Mouse (Mus musculus) midbrain, embryonic 13.5 days (tissue): Measurements from ENCODE around the gene Map3k13. TPM values are rescaled to one million over a fixed set of nuclear protein-coding genes. Genes with fewer than 3 reads are reported as not detected.

Source experiments
- ATAC-seq: fragments of 200-750 bp; cut with Nextera tagmentation; 2 replicates; pipeline ENCODE4 v1.8.0; 2017; ENCODE audit warnings: mild to moderate bottlenecking, moderate TSS enrichment, moderate library complexity
- H3K27ac ChIP-seq: fragments of 300-500 bp; sonication (generic); 2 replicates; pipeline ENCODE4 v1.5.1; 2015; ENCODE audit warnings: inconsistent platforms, mild to moderate bottlenecking, moderate library complexity
- H3K27me3 ChIP-seq: fragments of 300-500 bp; sonication (generic); 2 replicates; pipeline ENCODE4 v1.6.1; 2015; ENCODE audit warnings: mild to moderate bottlenecking, inconsistent platforms
- H3K36me3 ChIP-seq: fragments of 300-500 bp; sonication (generic); 2 replicates; pipeline ENCODE4 v1.6.1; 2015; ENCODE audit warnings: mild to moderate bottlenecking, inconsistent platforms
- H3K4me1 ChIP-seq: fragments of 300-500 bp; sonication (generic); replicated peaks from 2 replicates; pipeline ENCODE4 v1.6.1; 2015; ENCODE audit warnings: inconsistent platforms
- H3K4me2 ChIP-seq: fragments of 300-500 bp; sonication (generic); replicated peaks from 2 replicates; pipeline ENCODE4 v1.6.1; 2015; ENCODE audit warnings: moderate library complexity, mild to moderate bottlenecking, inconsistent platforms
- H3K4me3 ChIP-seq: fragments of 300-500 bp; sonication (generic); replicated peaks from 2 replicates; pipeline ENCODE4 v1.5.1; 2015; ENCODE audit warnings: mild to moderate bottlenecking, inconsistent platforms
- H3K9ac ChIP-seq: fragments of 300-500 bp; sonication (generic); replicated peaks from 2 replicates; pipeline ENCODE4 v1.6.1; 2015; ENCODE audit warnings: mild to moderate bottlenecking, inconsistent platforms
- H3K9me3 ChIP-seq: fragments of 300-500 bp; sonication (generic); 2 replicates; pipeline ENCODE4 v1.6.1; 2016; ENCODE audit warnings: mild to moderate bottlenecking, inconsistent platforms
- WGBS: fragments of 180-500 bp; shearing (Covaris S2); methylation state at CpG from one replicate; pipeline ENCODE4 v1.1.7; 2015; 5-methylcytosine and 5-hydroxymethylcytosine counted together
- polyA plus RNA-seq: library from polyadenylated mRNA; unstranded; fragments of >200 nt; fragmentation: Nextera tagmentation; extraction: Ambion mirVana; gene quantifications from 2 replicates; pipeline ENCODE4 v1.2.1, GENCODE M21; 2015

Map3k13 gene
- polyA plus RNA-seq: 7.6 and 8.3 TPM in 2 replicates

DNA sequence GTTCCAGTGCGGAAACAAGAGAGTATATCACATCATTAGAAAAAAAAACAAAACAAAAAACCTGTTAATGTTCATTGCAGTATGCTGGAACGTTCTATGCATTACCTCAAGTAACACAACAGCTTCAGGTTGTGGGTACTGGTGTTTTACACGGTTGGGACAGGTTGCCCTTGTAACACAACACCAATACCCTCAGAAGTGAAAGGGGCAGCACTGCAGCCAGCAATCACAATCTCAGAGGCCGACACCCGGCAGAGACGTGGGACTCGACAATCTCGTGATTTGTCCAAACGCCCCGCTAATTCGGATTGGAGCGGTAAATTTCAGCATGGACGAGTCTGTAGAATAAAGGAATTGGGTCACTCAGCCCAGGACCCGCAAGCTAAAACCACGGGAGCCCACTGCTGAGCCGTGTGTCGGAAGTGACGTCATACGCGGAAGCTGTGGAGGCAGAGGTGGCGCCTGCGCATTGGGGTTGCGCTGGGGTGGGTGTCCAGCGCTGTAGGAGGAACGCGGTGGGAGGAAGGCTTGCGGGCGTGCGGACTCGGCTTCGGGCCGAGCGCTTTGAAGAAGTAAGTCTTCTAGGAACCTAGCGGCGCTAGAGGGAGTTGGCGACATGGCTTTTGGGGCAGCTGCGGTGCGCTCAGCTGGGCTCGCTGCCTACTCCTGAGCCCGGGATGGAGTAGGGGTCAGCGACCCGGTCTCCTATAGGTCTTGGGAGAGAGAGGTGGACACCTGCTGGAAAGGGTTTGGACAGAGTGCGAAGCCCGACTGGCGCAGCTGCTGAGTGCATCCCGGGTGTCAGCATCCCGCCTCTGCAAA lies at the start of gene Map3k13:
Map3k13 (plus strand) TSS at position 472 of the 822 bp plus-strand sequence.
- Histone ChIP-seq H3K4me2 (peak within 1 kb of the TSS; percentile 79), H3K27me3 (no peaks in the 10 kb centered on the region), H3K9ac (peak within 1 kb of the TSS; percentile 88), H3K4me3 (peak within 1 kb of the TSS; percentile 86), H3K27ac (peak within 1 kb of the TSS; percentile 91), H3K9me3 (no peaks in the 10 kb centered on the region), H3K4me1 (peaks cover 17% of the 10 kb centered on the region), H3K36me3 (peaks cover under 1% of the 10 kb centered on the region)
- WGBS: 2% methylated on average over 47 of the region's 47 CpGs
- peak; percentile 99 for ATAC-seq

DNA sequence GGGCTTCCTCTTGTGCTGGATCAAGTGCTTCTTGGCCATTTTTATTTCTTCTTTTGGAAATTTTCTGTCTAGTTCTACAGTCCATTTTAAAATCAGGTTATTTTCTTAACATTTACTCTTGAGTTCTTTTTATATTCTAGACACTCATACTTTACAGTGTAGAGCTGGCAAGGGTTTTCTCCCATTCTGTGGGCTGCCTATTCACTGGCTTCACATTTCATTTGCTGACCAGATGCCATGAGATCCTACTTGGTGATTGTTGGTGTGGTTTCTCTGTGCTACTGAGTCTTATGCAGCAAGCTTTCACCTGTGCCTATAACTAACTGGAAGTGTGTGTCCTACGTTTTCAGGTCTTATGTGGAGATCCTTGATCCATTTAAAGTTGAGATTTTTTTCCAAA lies 35.7 kb upstream of the Map3k13 start:
- WGBS: 83% methylated on average over 1 of the region's 1 CpGs
- Histone ChIP-seq H3K27me3 (no peaks in the 10 kb centered on the region), H3K9me3 (no peaks in the 10 kb centered on the region), H3K4me3 (no peak overlapping the region), H3K27ac (no peak overlapping the region), H3K36me3 (peaks cover 6% of the 10 kb centered on the region; the same call in 1 of the 2 replicates), H3K9ac (no peak overlapping the region), H3K4me2 (no peak overlapping the region), H3K4me1 (no peaks in the 10 kb centered on the region)
- ATAC-seq: no peak

- WGBS: 80% methylated on average over 3 of the region's 3 CpGs
- no peak overlapping the region for H3K9ac ChIP-seq
- H3K4me3 ChIP-seq: no peak overlapping the region
- H3K4me2 ChIP-seq: no peak overlapping the region
- no peak for ATAC-seq
- H3K9me3 ChIP-seq: no peaks in the 10 kb centered on the region
- no peaks in the 10 kb centered on the region for H3K36me3 ChIP-seq
- H3K27me3 ChIP-seq: no peaks in the 10 kb centered on the region
- H3K4me1 ChIP-seq: no peaks in the 10 kb centered on the region
- no peak overlapping the region for H3K27ac ChIP-seq
Measured at GRCm38 (mm10) chr16:21768255-21768654, 25.9 kb upstream of the Map3k13 start.

- no peaks in the 10 kb centered on the region for H3K36me3 ChIP-seq
- no peaks in the 10 kb centered on the region for H3K9me3 ChIP-seq
- H3K4me1 ChIP-seq: no peaks in the 10 kb centered on the region
- WGBS: 81% methylated on average over 5 of the region's 5 CpGs
- H3K9ac ChIP-seq: no peak overlapping the region
- no peak overlapping the region for H3K4me2 ChIP-seq
- ATAC-seq: no peak
- H3K27me3 ChIP-seq: no peaks in the 10 kb centered on the region
- H3K4me3 ChIP-seq: no peak overlapping the region
- H3K27ac ChIP-seq: no peak overlapping the region
Measured at GRCm38 (mm10) chr16:21769667-21770066, 24.5 kb upstream of the Map3k13 start.

DNA sequence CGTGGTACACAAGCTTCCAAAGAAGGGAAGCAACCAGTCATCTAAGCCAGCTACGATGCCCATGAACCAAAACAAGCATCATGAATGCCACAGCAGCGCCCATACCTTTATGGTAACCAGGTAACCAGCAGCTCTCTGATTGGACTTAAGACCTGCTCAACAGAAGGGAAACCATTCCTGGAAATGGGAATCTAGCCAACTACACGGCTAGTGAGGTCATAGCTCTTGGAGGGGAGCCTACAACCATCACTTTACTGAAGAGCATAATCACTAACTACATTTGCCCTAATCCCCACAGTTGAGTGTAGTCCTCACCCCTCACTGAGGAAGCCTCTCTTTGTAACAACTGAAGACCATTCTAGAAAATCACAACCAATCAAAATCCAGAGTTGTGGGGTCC lies 19.4 kb upstream of the Map3k13 start:
- 89% methylated on average over 4 of the region's 4 CpGs for WGBS
- Histone ChIP-seq H3K4me1 (no peaks in the 10 kb centered on the region), H3K9ac (no peak overlapping the region), H3K27me3 (no peaks in the 10 kb centered on the region), H3K4me2 (no peak overlapping the region), H3K9me3 (no peaks in the 10 kb centered on the region), H3K4me3 (no peak overlapping the region), H3K27ac (no peak overlapping the region), H3K36me3 (no peaks in the 10 kb centered on the region)
- no peak for ATAC-seq

DNA sequence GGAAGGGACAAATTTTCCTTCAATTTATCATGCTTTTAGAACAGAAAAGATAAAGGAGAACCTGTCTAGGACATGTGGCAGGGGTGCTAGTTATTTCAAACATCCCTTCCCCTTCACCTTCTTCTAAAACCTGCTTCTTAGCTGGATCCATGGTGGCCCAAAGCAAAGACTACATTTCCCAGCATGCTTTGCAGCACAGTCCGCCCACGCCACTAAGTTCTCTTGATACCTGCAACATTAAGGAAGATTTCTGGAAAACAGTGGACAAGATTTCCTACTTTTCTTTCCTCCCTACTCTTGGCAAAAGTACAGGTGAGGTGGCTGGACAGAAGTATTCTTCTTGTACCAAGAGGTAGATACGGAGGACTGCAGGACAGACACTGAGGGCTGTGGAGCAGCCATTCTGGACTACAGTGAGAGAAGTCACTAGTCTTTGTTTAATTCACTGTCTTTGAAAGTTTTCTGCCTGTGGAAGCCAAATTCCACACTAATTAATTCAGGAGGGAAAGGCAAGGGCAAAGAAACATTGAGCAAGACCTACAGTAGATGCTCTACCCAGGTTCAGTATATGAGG lies 15.8 kb upstream of the Map3k13 start:
- peak overlapping the region; percentile 27 for H3K4me3 ChIP-seq
- WGBS: 43% methylated on average over 3 of the region's 3 CpGs
- ATAC-seq: no peak
- no peaks in the 10 kb centered on the region for H3K36me3 ChIP-seq
- no peak overlapping the region for H3K27ac ChIP-seq
- no peaks in the 10 kb centered on the region for H3K27me3 ChIP-seq
- H3K9me3 ChIP-seq: no peaks in the 10 kb centered on the region
- H3K4me2 ChIP-seq: peak overlapping the region; percentile 38
- H3K4me1 ChIP-seq: no peaks in the 10 kb centered on the region
- no peak overlapping the region for H3K9ac ChIP-seq

GRCm38 (mm10) chr16:21779149-21779548 lies 15.0 kb upstream of the Map3k13 start:
- Histone ChIP-seq H3K27me3 (no peaks in the 10 kb centered on the region), H3K4me2 (no peak overlapping the region)

GRCm38 (mm10) chr16:21781277-21781676 lies 12.9 kb upstream of the Map3k13 start:
- no peaks in the 10 kb centered on the region for H3K36me3 ChIP-seq
- no peaks in the 10 kb centered on the region for H3K27me3 ChIP-seq
- H3K4me2 ChIP-seq: no peak overlapping the region
- H3K4me1 ChIP-seq: no peaks in the 10 kb centered on the region
- no peak for ATAC-seq
- H3K27ac ChIP-seq: no peak overlapping the region
- no peaks in the 10 kb centered on the region for H3K9me3 ChIP-seq
- H3K4me3 ChIP-seq: no peak overlapping the region
- 79% methylated on average over 3 of the region's 3 CpGs for WGBS
- no peak overlapping the region for H3K9ac ChIP-seq

More at GRCm38 (mm10) chr16:21779149-21779548, 15.0 kb upstream of the Map3k13 start:
- no peak overlapping the region for H3K4me3 ChIP-seq
- H3K27ac ChIP-seq: no peak overlapping the region
- H3K36me3 ChIP-seq: no peaks in the 10 kb centered on the region
- H3K9ac ChIP-seq: no peak overlapping the region
- H3K4me1 ChIP-seq: no peaks in the 10 kb centered on the region
- 91% methylated on average over 4 of the region's 4 CpGs for WGBS
- no peaks in the 10 kb centered on the region for H3K9me3 ChIP-seq
- ATAC-seq: no peak

DNA sequence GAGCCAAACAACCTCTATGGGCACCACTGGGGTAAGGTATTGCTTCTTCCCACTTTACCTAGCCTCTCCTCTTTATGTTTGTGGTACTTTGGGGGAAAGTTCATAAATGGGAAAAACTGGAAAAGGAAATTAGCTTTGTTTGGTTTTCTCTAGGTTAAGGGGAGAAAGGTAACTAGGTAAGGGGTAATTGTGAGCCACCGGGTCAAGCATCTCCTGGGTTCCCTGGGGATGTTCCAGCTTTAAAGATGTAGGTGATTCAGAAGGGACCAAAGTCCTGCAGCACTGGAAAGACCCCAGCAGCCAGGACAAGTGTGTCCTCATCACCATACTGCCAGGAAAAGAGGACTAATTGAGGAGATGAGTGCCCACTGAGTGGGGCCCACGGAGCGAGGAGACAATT lies 12.3 kb upstream of the Map3k13 start:
- no peak overlapping the region for H3K27ac ChIP-seq
- H3K36me3 ChIP-seq: no peaks in the 10 kb centered on the region
- no peak overlapping the region for H3K4me3 ChIP-seq
- ATAC-seq: no peak
- no peaks in the 10 kb centered on the region for H3K9me3 ChIP-seq
- no peak overlapping the region for H3K4me2 ChIP-seq
- no peaks in the 10 kb centered on the region for H3K4me1 ChIP-seq
- H3K27me3 ChIP-seq: no peaks in the 10 kb centered on the region
- no peak overlapping the region for H3K9ac ChIP-seq
- 78% methylated on average over 3 of the region's 3 CpGs for WGBS

DNA sequence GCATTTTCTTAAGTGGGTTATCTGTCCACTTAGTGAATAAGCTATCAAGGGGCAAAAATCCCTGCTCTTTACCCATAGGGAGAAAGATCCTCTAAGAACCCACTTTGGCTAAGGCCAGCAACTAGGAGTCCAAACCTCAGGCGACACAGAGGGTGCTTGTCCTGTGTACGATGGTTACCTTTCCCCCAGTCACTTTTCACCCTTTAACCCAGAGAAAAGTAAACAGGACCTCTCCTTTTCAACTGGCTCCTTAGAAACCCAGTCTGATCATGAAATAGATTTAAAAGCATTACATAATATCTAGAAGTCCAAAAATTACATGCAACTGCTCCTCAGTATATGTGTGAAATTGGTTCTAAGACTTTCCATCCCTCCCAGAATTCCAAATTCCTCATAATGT lies 11.3 kb upstream of the Map3k13 start:
- H3K4me3 ChIP-seq: no peak overlapping the region
- no peak overlapping the region for H3K9ac ChIP-seq
- H3K27ac ChIP-seq: no peak overlapping the region
- no peaks in the 10 kb centered on the region for H3K36me3 ChIP-seq
- 81% methylated on average over 2 of the region's 2 CpGs for WGBS
- ATAC-seq: no peak
- no peaks in the 10 kb centered on the region for H3K27me3 ChIP-seq
- H3K4me2 ChIP-seq: no peak overlapping the region
- H3K9me3 ChIP-seq: no peaks in the 10 kb centered on the region
- peaks cover 8% of the 10 kb centered on the region for H3K4me1 ChIP-seq

DNA sequence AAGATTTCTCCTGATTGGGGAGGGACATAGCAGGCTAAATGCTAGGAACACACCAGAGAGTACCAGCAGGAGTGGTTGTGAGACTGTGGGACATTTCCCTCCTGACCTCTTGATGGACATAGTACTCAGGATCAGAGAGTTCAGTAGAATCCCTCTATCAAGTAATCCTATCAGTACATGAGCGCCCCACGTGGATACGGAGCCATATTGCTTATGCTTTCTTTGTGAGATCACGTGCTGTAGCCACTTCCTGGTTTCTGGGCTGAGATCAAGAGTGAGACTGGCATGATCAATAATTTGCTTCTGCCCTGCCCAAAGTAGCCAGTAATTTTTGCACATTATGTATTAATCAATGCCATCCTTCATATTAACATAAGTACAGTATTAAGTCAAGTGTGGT lies 9.1 kb upstream of the Map3k13 start:
- no peaks in the 10 kb centered on the region for H3K36me3 ChIP-seq
- H3K27me3 ChIP-seq: no peaks in the 10 kb centered on the region
- ATAC-seq: no peak
- peaks cover 11% of the 10 kb centered on the region for H3K4me1 ChIP-seq
- H3K27ac ChIP-seq: no peak overlapping the region
- WGBS: 78% methylated on average over 4 of the region's 4 CpGs
- no peak overlapping the region for H3K4me3 ChIP-seq
- H3K9me3 ChIP-seq: no peaks in the 10 kb centered on the region
- H3K4me2 ChIP-seq: no peak overlapping the region
- H3K9ac ChIP-seq: no peak overlapping the region

DNA sequence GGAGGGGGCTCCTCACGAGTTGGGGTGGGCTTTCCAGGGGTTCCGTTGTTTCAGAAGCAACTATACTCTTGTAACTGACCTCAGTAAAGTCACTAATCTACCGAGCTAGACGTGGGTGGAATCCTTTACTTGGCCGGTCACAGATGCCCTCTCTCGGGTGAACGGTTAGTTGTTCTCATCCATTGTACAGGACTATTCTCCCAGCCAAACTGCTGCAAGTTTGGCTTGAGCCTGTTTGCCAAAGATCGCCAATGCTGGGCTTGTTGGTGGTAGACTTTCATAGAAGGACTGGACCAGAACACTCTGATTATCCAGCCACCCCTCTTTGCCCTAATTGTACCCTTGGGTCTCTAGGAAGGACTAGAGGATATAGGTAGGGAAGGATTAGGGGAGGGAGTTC lies 7.8 kb upstream of the Map3k13 start:
- H3K27me3 ChIP-seq: no peaks in the 10 kb centered on the region
- ATAC-seq: no peak
- H3K9me3 ChIP-seq: no peaks in the 10 kb centered on the region
- H3K4me3 ChIP-seq: no peak overlapping the region
- H3K27ac ChIP-seq: no peak overlapping the region
- peaks cover 11% of the 10 kb centered on the region for H3K4me1 ChIP-seq
- 87% methylated on average over 8 of the region's 8 CpGs for WGBS
- H3K36me3 ChIP-seq: no peaks in the 10 kb centered on the region
- no peak overlapping the region for H3K9ac ChIP-seq
- H3K4me2 ChIP-seq: no peak overlapping the region
